Mouse (Mus musculus) kidney, embryonic 14.5 days (tissue): ENCODE results near the gene Cyp17a1. TPM values are rescaled to one million over a fixed set of nuclear protein-coding genes. Genes with fewer than 3 reads are reported as not detected.

Experiments
- ATAC-seq: fragments of 200-750 bp; cut with Nextera tagmentation; 2 replicates; pipeline ENCODE4 v1.8.0; 2017; ENCODE audit warnings: moderate number of reproducible peaks, mild to moderate bottlenecking, moderate TSS enrichment, moderate library complexity; ENCODE audit not compliant: low FRiP score, low TSS enrichment
- H3K27ac ChIP-seq: fragments of 300-500 bp; sonication (generic); 2 replicates; pipeline ENCODE4 v1.5.1; 2014; ENCODE audit warnings: low read depth, mild to moderate bottlenecking, low read length, moderate library complexity, mixed read lengths
- H3K27me3 ChIP-seq: fragments of 300-500 bp; sonication (generic); 2 replicates; pipeline ENCODE4 v1.6.1; 2014; ENCODE audit warnings: mild to moderate bottlenecking, low read length; ENCODE audit not compliant: control insufficient read depth, insufficient read depth
- H3K36me3 ChIP-seq: fragments of 300-500 bp; sonication (generic); 2 replicates; pipeline ENCODE4 v1.6.1; 2014; ENCODE audit warnings: low read length, mixed read lengths; ENCODE audit not compliant: control insufficient read depth, insufficient read depth
- H3K4me1 ChIP-seq: fragments of 300-500 bp; sonication (generic); 2 replicates; pipeline ENCODE4 v1.6.1; 2014; ENCODE audit warnings: low read length, mixed read lengths; ENCODE audit not compliant: control insufficient read depth, insufficient read depth
- H3K4me2 ChIP-seq: fragments of 300-500 bp; sonication (generic); replicated peaks from 2 replicates; pipeline ENCODE4 v1.6.1; 2014; ENCODE audit warnings: low read depth, mild to moderate bottlenecking, low read length
- H3K4me3 ChIP-seq: fragments of 300-500 bp; sonication (generic); 2 replicates; pipeline ENCODE4 v1.5.1; 2014; ENCODE audit warnings: mild to moderate bottlenecking, low read length
- H3K9ac ChIP-seq: fragments of 300-500 bp; sonication (generic); 2 replicates; pipeline ENCODE4 v1.6.1; 2014; ENCODE audit warnings: low read depth, mild to moderate bottlenecking, low read length, moderate library complexity
- H3K9me3 ChIP-seq: fragments of 300-500 bp; sonication (generic); 2 replicates; pipeline ENCODE4 v1.6.1; 2016; ENCODE audit warnings: low read length; ENCODE audit not compliant: control insufficient read depth
- WGBS: fragments of 180-500 bp; shearing (Covaris S2); extraction: QIAGEN DNeasy Blood & Tissue Kit; methylation state at CpG from one replicate; pipeline ENCODE4 v1.1.7; 2014; 5-methylcytosine and 5-hydroxymethylcytosine counted together
- polyA plus RNA-seq: library from polyadenylated mRNA; unstranded; fragments of >200 nt; fragmentation: Nextera tagmentation; extraction: Ambion mirVana; gene quantifications from 2 replicates; pipeline ENCODE4 v1.2.1, GENCODE M21; 2014

Gene Cyp17a1
- polyA plus RNA-seq, 1 experiment from 2014 or later: not detected

- H3K9ac ChIP-seq: no peak overlapping the region
- H3K27ac ChIP-seq: no peak overlapping the region
- no peaks in the 10 kb centered on the region for H3K9me3 ChIP-seq
- no peak overlapping the region for H3K4me2 ChIP-seq
- WGBS: 81% methylated on average over 8 of the region's 8 CpGs
- no peak for ATAC-seq
- peaks cover 43% of the 10 kb centered on the region for H3K4me1 ChIP-seq
- no peak overlapping the region for H3K4me3 ChIP-seq
- H3K36me3 ChIP-seq: peaks cover 27% of the 10 kb centered on the region
- H3K27me3 ChIP-seq: no peaks in the 10 kb centered on the region
These were observed 25.1 kb downstream of the Cyp17a1 start for GRCm38 (mm10) chr19:46647850-46648249.

GRCm38 (mm10) chr19:46647254-46647653 is 25.7 kb downstream of the Cyp17a1 start:
- Histone ChIP-seq H3K9ac (no peak overlapping the region), H3K9me3 (no peaks in the 10 kb centered on the region), H3K4me1 (peaks cover 49% of the 10 kb centered on the region), H3K4me3 (no peak overlapping the region), H3K27ac (no peak overlapping the region), H3K36me3 (peaks cover 23% of the 10 kb centered on the region), H3K27me3 (no peaks in the 10 kb centered on the region), H3K4me2 (no peak overlapping the region)
- WGBS: 43% methylated on average over 3 of the region's 3 CpGs
- no peak for ATAC-seq

- Histone ChIP-seq H3K4me2 (no peak overlapping the region), H3K4me3 (no peak overlapping the region), H3K4me1 (peaks cover 61% of the 10 kb centered on the region), H3K9ac (no peak overlapping the region), H3K9me3 (no peaks in the 10 kb centered on the region), H3K36me3 (peaks cover 16% of the 10 kb centered on the region; the same call in 1 of the 2 replicates), H3K27ac (peak overlapping the region; percentile 76; the same call in 1 of the 2 replicates), H3K27me3 (no peaks in the 10 kb centered on the region)
- 51% methylated on average over 12 of the region's 12 CpGs for WGBS
- ATAC-seq: no peak
These were observed 26.9 kb downstream of the Cyp17a1 start for GRCm38 (mm10) chr19:46646041-46646481.

- no peaks in the 10 kb centered on the region for H3K9me3 ChIP-seq
- H3K27me3 ChIP-seq: no peaks in the 10 kb centered on the region
- peak overlapping the region; percentile 76; the same call in 1 of the 2 replicates for H3K27ac ChIP-seq
- no peak overlapping the region for H3K4me2 ChIP-seq
- peaks cover 66% of the 10 kb centered on the region for H3K4me1 ChIP-seq
- no peak overlapping the region for H3K4me3 ChIP-seq
- ATAC-seq: peak; percentile 39
- 13% methylated on average over 12 of the region's 12 CpGs for WGBS
- peaks cover 16% of the 10 kb centered on the region; the same call in 1 of the 2 replicates for H3K36me3 ChIP-seq
- 0 out of 2 replicates have a peak overlapping the region, but pooled peaks have one; percentile 24 for H3K9ac ChIP-seq
These were observed 28.0 kb downstream of the Cyp17a1 start for GRCm38 (mm10) chr19:46644793-46645602.

- peak overlapping the region; percentile 76; the same call in 1 of the 2 replicates for H3K27ac ChIP-seq
- 56% methylated on average over 10 of the region's 10 CpGs for WGBS
- peaks cover 66% of the 10 kb centered on the region for H3K4me1 ChIP-seq
- ATAC-seq: no peak
- H3K9ac ChIP-seq: 0 out of 2 replicates have a peak overlapping the region, but pooled peaks have one; percentile 24
- H3K27me3 ChIP-seq: no peaks in the 10 kb centered on the region
- H3K36me3 ChIP-seq: peaks cover 13% of the 10 kb centered on the region; the same call in 1 of the 2 replicates
- H3K4me2 ChIP-seq: no peak overlapping the region
- H3K9me3 ChIP-seq: no peaks in the 10 kb centered on the region
- no peak overlapping the region for H3K4me3 ChIP-seq
These were observed 28.6 kb downstream of the Cyp17a1 start for GRCm38 (mm10) chr19:46644343-46644792.

- Histone ChIP-seq H3K4me1 (peaks cover 66% of the 10 kb centered on the region), H3K36me3 (peaks cover 11% of the 10 kb centered on the region; the same call in 1 of the 2 replicates), H3K27me3 (no peaks in the 10 kb centered on the region), H3K27ac (no peak overlapping the region), H3K9ac (no peak overlapping the region), H3K9me3 (no peaks in the 10 kb centered on the region), H3K4me2 (no peak overlapping the region), H3K4me3 (no peak overlapping the region)
- ATAC-seq: no peak
- 75% methylated on average over 5 of the region's 5 CpGs for WGBS
These were observed 29.7 kb downstream of the Cyp17a1 start for GRCm38 (mm10) chr19:46643236-46643635.

GRCm38 (mm10) chr19:46642136-46642753 is 30.7 kb downstream of the Cyp17a1 start:
- no peaks in the 10 kb centered on the region for H3K9me3 ChIP-seq
- no peak overlapping the region for H3K4me3 ChIP-seq
- ATAC-seq: no peak
- WGBS: 47% methylated on average over 22 of the region's 22 CpGs
- peak overlapping the region; percentile 87 for H3K27ac ChIP-seq
- no peaks in the 10 kb centered on the region for H3K27me3 ChIP-seq
- H3K4me1 ChIP-seq: peaks cover 61% of the 10 kb centered on the region
- H3K36me3 ChIP-seq: peaks cover 13% of the 10 kb centered on the region; the same call in 1 of the 2 replicates
- H3K4me2 ChIP-seq: peak overlapping the region; percentile 17; the same call in 1 of the 2 replicates
- peak overlapping the region; percentile 18; the same call in 1 of the 2 replicates for H3K9ac ChIP-seq

- ATAC-seq: 0 out of 2 replicates have a peak, but pooled peaks have one; percentile 50
- peaks cover 54% of the 10 kb centered on the region for H3K4me1 ChIP-seq
- WGBS: 36% methylated on average over 19 of the region's 19 CpGs
- peak overlapping the region; percentile 87 for H3K27ac ChIP-seq
- H3K27me3 ChIP-seq: no peaks in the 10 kb centered on the region
- no peaks in the 10 kb centered on the region for H3K9me3 ChIP-seq
- peaks cover 13% of the 10 kb centered on the region; the same call in 1 of the 2 replicates for H3K36me3 ChIP-seq
- H3K9ac ChIP-seq: peak overlapping the region; percentile 18; the same call in 1 of the 2 replicates
- peak overlapping the region; percentile 17; the same call in 1 of the 2 replicates for H3K4me2 ChIP-seq
- no peak overlapping the region for H3K4me3 ChIP-seq
These were observed 31.4 kb downstream of the Cyp17a1 start for GRCm38 (mm10) chr19:46641420-46642085.
